Mouse (Mus musculus) ES-Bruce4 (cell line): ENCODE data around the gene Scn3a. TPM values are rescaled to one million over a fixed set of nuclear protein-coding genes. Genes with fewer than 3 reads are reported as not detected.

Experiments used
- H3K27ac ChIP-seq: 2 replicates; pipeline ENCODE4 v1.5.1; 2012; ENCODE audit warnings: low read length, inconsistent platforms; ENCODE audit not compliant: insufficient read depth
- H3K27me3 ChIP-seq: 2 replicates; pipeline ENCODE4 v1.6.1; 2012; ENCODE audit warnings: mild to moderate bottlenecking, low read length, inconsistent platforms; ENCODE audit not compliant: control insufficient read depth, poor library complexity, insufficient read depth, severe bottlenecking
- H3K36me3 ChIP-seq: 2 replicates; pipeline ENCODE4 v1.6.1; 2012; ENCODE audit warnings: inconsistent platforms, mild to moderate bottlenecking, low read length, moderate library complexity; ENCODE audit not compliant: control insufficient read depth, poor library complexity, insufficient read depth, severe bottlenecking
- H3K4me1 ChIP-seq: one replicate; pipeline ENCODE4 v1.8.1; 2011; ENCODE audit warnings: low read length; ENCODE audit not compliant: control insufficient read depth, insufficient read depth
- H3K4me3 ChIP-seq: 2 replicates; pipeline ENCODE4 v1.5.1; 2011; ENCODE audit warnings: low read depth, mild to moderate bottlenecking, low read length
- H3K9ac ChIP-seq: 2 replicates; pipeline ENCODE4 v1.6.1; 2012; ENCODE audit warnings: low read depth, mild to moderate bottlenecking, inconsistent platforms; ENCODE audit not compliant: poor library complexity, severe bottlenecking
- H3K9me3 ChIP-seq: replicated peaks from 2 replicates; pipeline ENCODE4 v1.6.1; 2012; ENCODE audit warnings: mild to moderate bottlenecking, low read length, inconsistent platforms; ENCODE audit not compliant: control insufficient read depth, poor library complexity, insufficient read depth, severe bottlenecking
- CTCF ChIP-seq: IDR thresholded peaks from one replicate; pipeline ENCODE4 v1.8.1; 2011; ENCODE audit warnings: low read depth, low read length
- EP300 ChIP-seq: IDR thresholded peaks from 2 replicates; pipeline ENCODE4 v1.6.1; 2011; ENCODE audit warnings: low read depth, low read length; ENCODE audit not compliant: insufficient read depth
- POLR2A ChIP-seq: IDR thresholded peaks from one replicate; pipeline ENCODE4 v1.8.1; 2011; ENCODE audit warnings: low read length; ENCODE audit not compliant: insufficient read depth
- polyA plus RNA-seq: library from polyadenylated mRNA; stranded (reverse); fragments of >200 nt; gene quantifications from 2 replicates; pipeline ENCODE4 v1.2.4, GENCODE M21; 2011; ENCODE audit warnings: low read depth; ENCODE audit not compliant: missing spikeins, insufficient read depth, insufficient read length

Scn3a gene
- polyA plus RNA-seq, 1 experiment: 0.55 TPM

- no peak overlapping the region for H3K27ac ChIP-seq
- no peaks in the 10 kb centered on the region for H3K36me3 ChIP-seq
- TF ChIP-seq EP300 (no peak), CTCF (no peak), POLR2A (no peak)
- no peaks in the 10 kb centered on the region for H3K9me3 ChIP-seq
- H3K9ac ChIP-seq: no peak overlapping the region
- no peaks in the 10 kb centered on the region for H3K27me3 ChIP-seq
- H3K4me3 ChIP-seq: no peak overlapping the region
- peaks cover 5% of the 10 kb centered on the region for H3K4me1 ChIP-seq
Measured at GRCm38 (mm10) chr2:65550564-65550963, 16.9 kb downstream of the Scn3a start.

GRCm38 (mm10) chr2:65548665-65549064 is 18.8 kb downstream of the Scn3a start:
- Histone ChIP-seq H3K27me3 (no peaks in the 10 kb centered on the region), H3K4me3 (no peak overlapping the region), H3K27ac (no peak overlapping the region), H3K4me1 (peaks cover 5% of the 10 kb centered on the region), H3K36me3 (no peaks in the 10 kb centered on the region), H3K9me3 (no peaks in the 10 kb centered on the region), H3K9ac (no peak overlapping the region)
- TF ChIP-seq CTCF (no peak), POLR2A (no peak), EP300 (no peak)

DNA sequence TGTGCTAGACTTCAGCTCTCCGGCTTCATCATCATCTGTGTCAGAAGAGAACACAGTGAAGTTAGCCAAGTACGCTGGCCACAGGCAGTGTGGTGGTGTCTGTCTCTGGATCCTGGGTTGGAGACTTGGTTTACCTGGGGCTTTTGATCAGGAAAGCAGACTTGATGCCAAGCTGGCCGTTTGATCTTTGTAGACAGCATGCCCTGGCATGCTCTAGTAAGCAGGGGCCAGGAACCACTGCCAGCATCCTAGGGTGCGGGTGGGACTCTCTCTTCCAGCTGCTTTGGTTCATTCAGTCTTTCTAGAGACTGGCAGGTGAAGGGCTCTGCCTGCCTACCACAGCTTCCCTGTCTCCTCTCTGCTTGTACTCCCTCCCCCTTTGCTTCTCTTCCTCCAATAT is 20.1 kb downstream of the Scn3a start:
- H3K9ac ChIP-seq: peak overlapping the region; percentile 16; the same call in 1 of the 2 replicates
- peak overlapping the region; percentile 79 for H3K27ac ChIP-seq
- H3K9me3 ChIP-seq: no peaks in the 10 kb centered on the region
- H3K36me3 ChIP-seq: no peaks in the 10 kb centered on the region
- H3K4me1 ChIP-seq: peaks cover 5% of the 10 kb centered on the region
- no peak for TF ChIP-seq CTCF
- TF ChIP-seq EP300: no peak
- no peak for TF ChIP-seq POLR2A
- H3K27me3 ChIP-seq: no peaks in the 10 kb centered on the region
- H3K4me3 ChIP-seq: no peak overlapping the region

- H3K27me3 ChIP-seq: no peaks in the 10 kb centered on the region
- no peak for TF ChIP-seq POLR2A
- no peaks in the 10 kb centered on the region for H3K9me3 ChIP-seq
- peaks cover 3% of the 10 kb centered on the region for H3K4me1 ChIP-seq
- no peaks in the 10 kb centered on the region for H3K36me3 ChIP-seq
- H3K4me3 ChIP-seq: no peak overlapping the region
- no peak overlapping the region for H3K27ac ChIP-seq
- no peak overlapping the region for H3K9ac ChIP-seq
Measured at GRCm38 (mm10) chr2:65542906-65543592, 24.4 kb downstream of the Scn3a start.

GRCm38 (mm10) chr2:65541781-65542180 is 25.6 kb downstream of the Scn3a start:
- no peaks in the 10 kb centered on the region for H3K9me3 ChIP-seq
- H3K27me3 ChIP-seq: no peaks in the 10 kb centered on the region
- H3K4me1 ChIP-seq: peaks cover 3% of the 10 kb centered on the region
- no peak overlapping the region for H3K9ac ChIP-seq
- H3K4me3 ChIP-seq: no peak overlapping the region
- no peak overlapping the region for H3K27ac ChIP-seq
- no peaks in the 10 kb centered on the region for H3K36me3 ChIP-seq
- TF ChIP-seq EP300 (no peak), CTCF (no peak), POLR2A (no peak)

GRCm38 (mm10) chr2:65538436-65538835 is 29.0 kb downstream of the Scn3a start:
- H3K4me3 ChIP-seq: no peak overlapping the region
- H3K27me3 ChIP-seq: no peaks in the 10 kb centered on the region
- no peak overlapping the region for H3K27ac ChIP-seq
- TF ChIP-seq EP300: no peak
- TF ChIP-seq POLR2A: no peak
- TF ChIP-seq CTCF: no peak
- no peaks in the 10 kb centered on the region for H3K4me1 ChIP-seq
- no peak overlapping the region for H3K9ac ChIP-seq
- no peaks in the 10 kb centered on the region for H3K36me3 ChIP-seq
- H3K9me3 ChIP-seq: no peaks in the 10 kb centered on the region
